Mouse (Mus musculus): ENCODE data around the gene Arid4b. TPM values are rescaled to one million over a fixed set of nuclear protein-coding genes. Genes with fewer than 3 reads are reported as not detected.

Arid4b gene
- total and polyA plus RNA-seq, 3 experiments = 7.7 to 61.4 (median 51.2) TPM

DNA sequence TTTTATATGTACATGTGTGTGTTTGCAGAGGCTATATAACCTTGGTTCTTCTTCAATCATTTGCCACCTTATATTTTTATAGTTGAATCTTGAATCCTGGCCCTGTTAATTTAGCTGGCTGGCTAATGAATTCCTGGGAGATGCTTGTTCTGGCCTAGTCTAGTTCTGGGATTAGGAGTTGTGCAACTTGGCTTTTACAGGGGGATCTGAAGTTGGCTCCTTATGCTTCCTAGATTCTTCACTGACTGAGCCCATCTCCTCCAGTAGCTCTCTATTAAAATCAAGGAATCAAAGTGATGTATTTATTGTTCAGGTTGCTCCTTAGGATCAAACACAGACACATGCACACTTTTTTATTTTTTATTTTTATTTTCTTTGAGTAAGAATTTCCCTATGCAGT, 3.5 kb upstream of the Arid4b start:
- no peaks in the 10 kb centered on the region for H3K9me3 ChIP-seq (replicated peaks)
- DNase-seq (ENCODE audit: low spot score) (no peak), ATAC-seq (ENCODE audit: extremely low read depth, insufficient number of reproducible peaks, low FRiP score, poor library complexity, severe bottlenecking) (no peak)
- no peak overlapping the region for H3K4me3 ChIP-seq (ENCODE audit: low read depth, low read length)
- no peaks in the 10 kb centered on the region for H3K27me3 ChIP-seq (ENCODE audit: insufficient read depth, low read length)
- peaks cover 51% of the 10 kb centered on the region for H3K36me3 ChIP-seq (replicated peaks)
- peaks cover 11% of the 10 kb centered on the region for H3K4me1 ChIP-seq (ENCODE audit: insufficient read depth, low read depth, low read length)
- TF ChIP-seq POLR2AphosphoS5 (IDR thresholded peaks at IDR 0.05; ENCODE audit: insufficient replicate concordance, low read depth, low read length) (no peak), CTCF (IDR thresholded peaks at IDR 0.05; ENCODE audit: low read depth, low read length) (no peak), GATA2 (IDR thresholded peaks at IDR 0.05; ENCODE audit: borderline replicate concordance, low read depth, low read length) (no peak), TAL1 (conservative IDR thresholded peaks at IDR 0.05; ENCODE audit: low read depth, low read length) (no peak), GATA1 (IDR thresholded peaks at IDR 0.05; ENCODE audit: borderline replicate concordance, low read length) (no peak)

DNA sequence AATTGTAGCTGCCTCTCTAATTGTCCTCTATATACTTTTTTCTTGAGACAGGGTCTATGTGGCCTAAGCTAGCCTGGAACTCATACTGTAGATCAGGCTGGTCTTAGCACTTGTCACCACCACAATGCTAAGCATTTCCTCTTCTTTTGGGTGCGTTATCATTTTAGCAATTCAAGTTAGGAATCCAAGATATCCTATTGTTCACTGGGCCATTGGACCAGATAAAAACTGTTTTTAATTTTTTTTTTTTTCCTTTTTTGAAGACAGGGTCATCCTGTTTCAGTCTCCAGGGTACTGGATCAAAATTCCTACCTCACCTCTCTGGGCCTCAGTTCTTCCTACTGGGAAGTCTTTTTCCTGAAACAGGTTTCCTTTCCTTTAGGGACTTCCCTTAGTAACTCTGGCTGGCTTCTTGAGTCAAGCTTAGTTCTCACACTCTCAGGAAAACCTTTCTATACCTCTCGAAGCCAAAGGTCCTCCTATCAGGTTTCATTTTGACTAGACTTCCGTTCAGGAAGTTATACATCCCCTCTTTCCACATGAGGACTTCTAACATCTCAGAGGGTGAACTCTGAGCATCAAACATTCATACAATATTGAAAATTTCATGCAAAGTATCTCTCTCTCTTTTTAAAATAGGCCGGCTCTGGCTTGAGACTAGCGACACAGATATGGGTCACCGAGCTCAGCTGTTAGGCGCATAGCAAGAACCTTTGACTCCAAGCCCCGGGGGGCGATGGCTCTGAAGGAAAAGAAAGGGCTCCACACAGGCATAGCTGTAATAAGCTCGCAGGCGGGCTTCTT, 621 bp upstream of the Arid4b start:
- TF ChIP-seq TAL1 (conservative IDR thresholded peaks at IDR 0.05; ENCODE audit: low read depth, low read length) = no peak
- no peak for TF ChIP-seq GATA1 (IDR thresholded peaks at IDR 0.05; ENCODE audit: borderline replicate concordance, low read length)
- TF ChIP-seq CTCF (IDR thresholded peaks at IDR 0.05; ENCODE audit: low read depth, low read length) = no peak
- TF ChIP-seq GATA2 (IDR thresholded peaks at IDR 0.05; ENCODE audit: borderline replicate concordance, low read depth, low read length) = no peak
- TF ChIP-seq POLR2AphosphoS5 (IDR thresholded peaks at IDR 0.05; ENCODE audit: insufficient replicate concordance, low read depth, low read length) = no peak
- DNase-seq (ENCODE audit: low spot score) = no peak
- peak overlapping the region; percentile 87 for H3K4me3 ChIP-seq (ENCODE audit: low read depth, low read length)
- peaks cover 21% of the 10 kb centered on the region for H3K4me1 ChIP-seq (ENCODE audit: insufficient read depth, low read depth, low read length)
- peaks cover 33% of the 10 kb centered on the region for H3K36me3 ChIP-seq (replicated peaks)
- H3K27me3 ChIP-seq (ENCODE audit: insufficient read depth, low read length) = no peaks in the 10 kb centered on the region
- no peaks in the 10 kb centered on the region for H3K9me3 ChIP-seq (replicated peaks)
- ATAC-seq (ENCODE audit: extremely low read depth, insufficient number of reproducible peaks, low FRiP score, poor library complexity, severe bottlenecking) = no peak

DNA sequence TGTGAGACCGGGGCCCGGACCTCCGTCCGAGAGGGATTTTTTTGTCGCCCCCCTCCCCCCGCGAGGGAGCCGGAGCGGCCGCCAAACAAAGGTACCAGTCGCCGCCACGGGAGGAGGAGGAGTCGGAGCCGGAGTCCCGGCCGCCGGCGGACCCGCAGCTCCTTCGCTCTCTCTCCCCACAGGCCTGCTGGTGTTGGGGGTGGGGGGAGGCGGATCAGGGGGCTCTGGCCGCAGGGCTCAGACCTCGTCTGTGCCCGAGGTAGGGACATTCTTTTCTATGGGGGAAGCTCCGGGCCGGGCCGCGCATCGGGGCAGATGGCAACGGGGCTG, 875 bp downstream of the Arid4b start:
- DNase-seq (ENCODE audit: low spot score) (no peak), ATAC-seq (ENCODE audit: extremely low read depth, insufficient number of reproducible peaks, low FRiP score, poor library complexity, severe bottlenecking) (no peak)
- Histone ChIP-seq H3K9me3 (replicated peaks) (no peaks in the 10 kb centered on the region), H3K4me1 (ENCODE audit: insufficient read depth, low read depth, low read length) (peaks cover 26% of the 10 kb centered on the region), H3K4me3 (ENCODE audit: low read depth, low read length) (peak overlapping the region; percentile 87), H3K36me3 (replicated peaks) (peaks cover 39% of the 10 kb centered on the region), H3K27me3 (ENCODE audit: insufficient read depth, low read length) (no peaks in the 10 kb centered on the region)
- TF ChIP-seq POLR2AphosphoS5 (IDR thresholded peaks at IDR 0.05; ENCODE audit: insufficient replicate concordance, low read depth, low read length) (no peak), CTCF (IDR thresholded peaks at IDR 0.05; ENCODE audit: low read depth, low read length) (no peak), TAL1 (conservative IDR thresholded peaks at IDR 0.05; ENCODE audit: low read depth, low read length) (no peak)

DNA sequence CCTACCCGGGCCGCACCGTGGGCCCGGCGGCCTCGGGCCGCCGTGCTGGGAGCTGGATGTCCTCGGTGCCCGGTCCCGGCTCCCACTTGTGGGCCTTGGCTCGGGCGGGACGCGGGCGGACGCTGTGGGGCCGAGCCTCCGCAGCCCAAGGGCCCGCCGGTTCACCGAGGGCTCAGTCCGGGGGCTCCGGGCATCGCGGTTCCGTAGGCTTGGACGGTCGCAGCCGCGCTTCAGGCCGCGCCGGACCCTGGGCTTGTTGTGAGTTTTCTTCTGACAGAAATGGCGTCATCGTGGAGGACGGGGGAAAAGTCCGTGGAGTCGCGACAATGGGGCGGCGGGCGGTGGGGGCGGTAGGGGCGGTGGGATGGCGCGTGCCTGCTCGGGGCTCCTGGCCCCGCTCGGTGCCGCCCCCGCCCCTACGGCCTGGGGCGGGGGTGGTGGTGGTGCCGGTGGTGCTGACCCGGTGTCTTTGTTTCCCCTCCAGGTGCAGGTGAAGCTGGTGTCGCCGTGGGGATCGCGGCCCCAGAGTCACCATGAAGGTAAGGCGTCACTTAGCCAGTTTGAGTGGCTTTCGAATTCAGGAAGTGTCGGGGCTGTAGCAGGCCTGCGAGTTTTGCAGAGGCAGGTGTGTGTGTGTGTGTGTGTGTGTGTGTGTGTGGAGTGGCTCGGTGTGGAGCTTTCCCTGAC, 1.5 kb downstream of the Arid4b start:
- ATAC-seq (ENCODE audit: extremely low read depth, insufficient number of reproducible peaks, low FRiP score, poor library complexity, severe bottlenecking) (no peak), DNase-seq (ENCODE audit: low spot score) (peak; percentile 40)
- Histone ChIP-seq H3K9me3 (replicated peaks) (no peaks in the 10 kb centered on the region), H3K36me3 (replicated peaks) (peaks cover 38% of the 10 kb centered on the region), H3K4me1 (ENCODE audit: insufficient read depth, low read depth, low read length) (peaks cover 28% of the 10 kb centered on the region), H3K4me3 (ENCODE audit: low read depth, low read length) (peak overlapping the region; percentile 87), H3K27me3 (ENCODE audit: insufficient read depth, low read length) (no peaks in the 10 kb centered on the region)
- TF ChIP-seq GATA1 (IDR thresholded peaks at IDR 0.05; ENCODE audit: borderline replicate concordance, low read length) = no peak
- no peak for TF ChIP-seq GATA2 (IDR thresholded peaks at IDR 0.05; ENCODE audit: borderline replicate concordance, low read depth, low read length)
- TF ChIP-seq TAL1 (conservative IDR thresholded peaks at IDR 0.05; ENCODE audit: low read depth, low read length) = no peak
- TF ChIP-seq POLR2AphosphoS5 (IDR thresholded peaks at IDR 0.05; ENCODE audit: insufficient replicate concordance, low read depth, low read length) = no peak
- TF ChIP-seq CTCF (IDR thresholded peaks at IDR 0.05; ENCODE audit: low read depth, low read length) = no peak

DNA sequence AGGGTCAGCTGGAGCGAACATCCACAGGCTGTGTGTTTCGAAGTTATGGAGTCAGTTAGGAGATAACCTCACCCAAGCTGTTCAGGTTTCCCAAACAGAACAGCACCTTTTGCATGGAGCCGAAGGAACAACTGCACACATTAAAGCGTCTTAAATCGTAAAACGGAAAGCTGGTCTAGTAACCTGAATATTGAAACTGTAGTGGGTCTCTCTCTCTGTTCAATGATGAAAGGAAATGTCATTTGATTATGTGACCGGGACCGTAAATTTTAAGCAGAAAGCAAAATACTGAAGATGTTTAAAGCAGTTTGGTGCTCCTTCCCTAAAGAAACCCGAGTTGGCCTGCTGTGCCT, 2.0 kb downstream of the Arid4b start:
- no peak for DNase-seq (ENCODE audit: low spot score)
- ATAC-seq (ENCODE audit: extremely low read depth, insufficient number of reproducible peaks, low FRiP score, poor library complexity, severe bottlenecking) = no peak
- peak overlapping the region; percentile 87 for H3K4me3 ChIP-seq (ENCODE audit: low read depth, low read length)
- no peak for TF ChIP-seq POLR2AphosphoS5 (IDR thresholded peaks at IDR 0.05; ENCODE audit: insufficient replicate concordance, low read depth, low read length)
- H3K27me3 ChIP-seq (ENCODE audit: insufficient read depth, low read length) = no peaks in the 10 kb centered on the region
- H3K9me3 ChIP-seq (replicated peaks) = no peaks in the 10 kb centered on the region
- H3K36me3 ChIP-seq (replicated peaks) = peaks cover 39% of the 10 kb centered on the region
- H3K4me1 ChIP-seq (ENCODE audit: insufficient read depth, low read depth, low read length) = peaks cover 28% of the 10 kb centered on the region

DNA sequence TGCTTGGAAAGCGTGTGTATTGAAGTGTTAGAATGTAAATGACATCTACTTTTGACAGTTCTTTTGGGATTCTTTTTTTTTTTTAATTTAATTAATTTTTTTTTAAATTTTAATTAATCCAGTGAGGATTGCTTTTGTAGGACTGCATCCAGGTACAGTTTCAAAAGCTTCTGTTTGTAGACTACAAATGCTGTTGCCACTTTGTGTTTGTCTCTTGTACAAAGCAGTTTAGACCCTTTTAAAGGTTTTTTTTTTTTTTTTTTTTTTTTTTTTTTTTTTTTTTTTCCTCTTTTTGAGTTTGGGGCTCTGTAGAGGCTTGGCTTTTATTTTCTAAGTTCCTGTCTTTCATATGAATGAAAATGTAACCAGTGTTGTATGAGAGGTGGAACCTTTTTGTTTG, 2.7 kb downstream of the Arid4b start:
- Histone ChIP-seq H3K4me3 (ENCODE audit: low read depth, low read length) (no peak overlapping the region), H3K4me1 (ENCODE audit: insufficient read depth, low read depth, low read length) (peaks cover 26% of the 10 kb centered on the region), H3K9me3 (replicated peaks) (no peaks in the 10 kb centered on the region), H3K36me3 (replicated peaks) (peaks cover 37% of the 10 kb centered on the region), H3K27me3 (ENCODE audit: insufficient read depth, low read length) (no peaks in the 10 kb centered on the region)
- TF ChIP-seq TAL1 (conservative IDR thresholded peaks at IDR 0.05; ENCODE audit: low read depth, low read length) (no peak), CTCF (IDR thresholded peaks at IDR 0.05; ENCODE audit: low read depth, low read length) (no peak), GATA2 (IDR thresholded peaks at IDR 0.05; ENCODE audit: borderline replicate concordance, low read depth, low read length) (no peak), POLR2AphosphoS5 (IDR thresholded peaks at IDR 0.05; ENCODE audit: insufficient replicate concordance, low read depth, low read length) (no peak), GATA1 (IDR thresholded peaks at IDR 0.05; ENCODE audit: borderline replicate concordance, low read length) (no peak)
- DNase-seq (ENCODE audit: low spot score) (no peak), ATAC-seq (ENCODE audit: extremely low read depth, insufficient number of reproducible peaks, low FRiP score, poor library complexity, severe bottlenecking) (no peak)
